Mouse (Mus musculus) kidney, postnatal 4 days (tissue): ENCODE results near the gene Reep3.

Experiments
- DNase-seq, 2 experiments: peaks; one replicate each; pipeline ENCODE4 v3.0.0; 2021; ENCODE audit warnings: mixed read lengths in 2 of 2

Reep3 gene

DNA sequence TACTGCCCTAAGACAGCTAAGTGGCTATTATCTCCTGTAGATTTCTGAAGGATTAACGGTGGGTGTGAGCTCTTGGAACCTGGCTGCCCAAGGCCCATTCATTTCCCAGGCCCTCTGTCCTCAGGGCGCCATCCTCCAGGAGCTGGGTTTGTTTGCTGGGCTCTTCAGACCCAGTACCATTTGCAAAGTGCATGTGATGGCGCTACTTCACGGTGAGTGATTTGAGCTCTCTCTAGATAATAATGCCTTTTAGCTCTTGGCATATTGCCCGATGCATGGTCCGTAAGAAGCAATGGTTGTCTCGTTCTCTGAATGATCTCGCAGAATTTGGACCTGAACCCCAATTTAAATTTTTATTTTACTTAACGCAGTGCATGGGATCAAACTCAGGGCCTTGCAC is 11.4 kb upstream of the Reep3 start:
- no peak for DNase-seq

GRCm38 (mm10) chr10:67107017-67107761 is 10.4 kb upstream of the Reep3 start:
- DNase-seq = no peak

DNA sequence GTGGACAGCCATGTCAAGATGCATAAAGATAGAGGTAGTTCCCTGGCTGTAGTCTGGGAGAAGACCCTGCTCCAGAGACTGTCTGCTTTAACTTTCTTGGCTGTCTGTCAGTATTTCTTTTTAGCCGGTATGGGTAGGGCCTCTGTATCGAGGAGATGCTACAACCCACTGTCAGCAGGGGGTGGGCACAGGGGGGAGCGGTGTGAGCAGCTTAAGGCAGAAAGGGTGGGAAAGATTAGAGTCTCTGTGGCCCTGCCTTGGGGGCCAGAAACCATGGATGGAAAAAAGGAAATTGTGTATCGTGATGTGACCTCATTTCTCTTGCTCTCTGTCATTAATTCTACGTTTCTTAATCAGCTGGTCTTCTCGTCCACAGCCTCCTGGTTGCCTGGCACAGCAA is 9.7 kb upstream of the Reep3 start:
- DNase-seq = no peak

GRCm38 (mm10) chr10:67105331-67106217 is 8.8 kb upstream of the Reep3 start:
- no peak for DNase-seq

DNA sequence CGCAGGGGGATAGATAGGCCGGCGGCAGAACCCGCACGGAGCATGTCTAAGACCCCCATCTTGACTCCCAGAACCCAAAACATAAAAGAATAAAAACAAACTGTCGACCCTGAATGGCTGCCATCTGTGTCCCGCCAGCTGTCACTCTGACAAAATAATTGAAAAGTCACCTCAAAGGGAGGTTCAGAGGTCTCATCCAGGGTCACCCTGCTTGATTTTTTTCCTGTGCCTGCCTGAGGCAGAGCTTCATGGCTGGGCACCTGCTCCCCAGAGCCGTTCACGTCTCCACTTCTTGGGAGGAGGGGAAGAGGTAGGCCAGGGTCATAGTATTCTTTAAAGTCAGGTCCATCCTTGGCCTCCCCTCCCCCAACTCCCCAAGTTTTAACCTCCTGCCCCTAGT is 7.8 kb upstream of the Reep3 start:
- no peak for DNase-seq

DNA sequence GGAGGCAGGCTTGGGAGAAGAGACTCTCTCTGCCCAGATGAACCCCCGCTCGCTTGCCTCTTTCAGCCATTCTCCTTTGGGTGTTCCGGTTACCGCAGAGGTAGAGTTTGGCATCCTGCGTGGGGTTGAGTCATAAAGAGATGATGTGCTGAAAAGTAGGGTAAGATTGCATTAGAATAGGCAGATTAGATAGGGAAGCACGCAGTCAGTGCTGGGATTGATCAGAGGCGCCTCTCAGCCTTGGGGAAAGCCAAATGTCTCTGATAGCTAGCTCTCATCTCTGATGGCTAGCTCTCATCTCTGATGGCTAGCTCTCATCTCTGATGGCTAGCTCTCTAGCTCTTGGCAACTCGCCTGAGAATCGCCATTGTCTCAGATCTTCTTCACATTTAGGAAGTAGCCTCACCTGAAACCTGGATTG is 4.1 kb upstream of the Reep3 start:
- no peak for DNase-seq

- peak in 1 of 2 experiments; percentile 50 for DNase-seq
Measured at GRCm38 (mm10) chr10:67100011-67100661, 3.4 kb upstream of the Reep3 start.

- DNase-seq = no peak
Measured at GRCm38 (mm10) chr10:67099183-67099929, 2.6 kb upstream of the Reep3 start.

- peak in 1 of 2 experiments; percentile 46 for DNase-seq
Measured at GRCm38 (mm10) chr10:67098408-67099050, 1.8 kb upstream of the Reep3 start.

DNA sequence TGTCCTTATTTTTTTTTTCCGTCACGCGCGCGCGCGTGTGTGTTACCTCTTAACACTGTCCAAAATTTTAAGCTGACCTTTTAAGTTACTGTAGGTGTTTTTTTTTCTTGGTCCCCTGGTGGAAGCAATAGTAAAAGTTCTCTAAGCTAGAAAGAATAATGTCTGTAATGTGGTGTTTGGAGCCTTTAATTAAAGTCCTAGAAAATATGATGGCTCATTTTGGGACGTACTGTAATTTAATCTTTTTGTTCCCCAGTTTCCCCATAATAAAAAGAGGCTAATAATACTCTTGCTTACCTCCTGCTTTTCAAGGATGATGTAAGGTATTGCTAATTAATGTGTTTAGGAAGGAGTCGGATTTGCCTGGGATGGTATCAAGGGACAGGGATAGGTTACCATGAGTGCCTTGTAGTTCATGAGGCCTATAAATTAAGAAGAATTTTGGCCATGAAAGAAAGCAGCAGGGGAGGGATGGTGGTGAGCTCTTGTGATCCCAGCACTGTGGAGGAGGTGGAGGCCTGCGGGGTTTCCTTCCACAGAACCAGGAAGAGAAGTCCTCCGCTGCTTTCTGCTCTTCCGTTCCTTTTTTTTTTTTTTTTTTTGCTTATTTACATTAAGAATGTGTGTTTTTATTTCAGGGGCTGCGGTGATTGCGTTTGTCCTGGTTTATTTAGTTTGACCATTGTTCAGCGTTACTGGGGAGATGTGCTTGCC is 849 bp upstream of the Reep3 start:
- peak in 1 of 2 experiments; percentile 47 for DNase-seq

- peak; percentile 77 to 86 for DNase-seq
Measured at GRCm38 (mm10) chr10:67095798-67096620, 736 bp downstream of the Reep3 start, which contains the start of gene Jmjd1c. TSS of gene Jmjd1c (plus strand) at chr10:67096125.

- no peak for DNase-seq
Measured at GRCm38 (mm10) chr10:67094922-67095321, 1.8 kb downstream of the Reep3 start.

DNA sequence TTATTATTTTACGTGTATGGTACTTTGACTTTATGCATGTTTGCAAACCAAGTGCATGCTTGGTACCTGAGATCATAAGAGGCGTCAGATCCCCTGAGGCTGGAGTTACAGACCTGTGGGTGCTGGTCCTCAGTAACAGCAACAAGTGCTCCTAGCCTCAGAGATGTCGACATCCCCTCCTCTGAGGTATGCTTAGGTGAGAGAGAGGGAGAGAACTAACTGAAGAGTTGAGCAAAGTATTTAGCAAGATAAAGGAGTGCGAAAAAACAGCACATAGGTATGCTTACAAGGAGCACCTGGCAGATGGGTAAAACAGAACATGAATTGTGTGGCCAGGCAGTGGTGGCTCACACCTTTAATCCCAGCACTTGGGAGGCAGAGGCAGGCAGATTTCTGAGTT is 6.1 kb downstream of the Reep3 start:
- DNase-seq = no peak

DNA sequence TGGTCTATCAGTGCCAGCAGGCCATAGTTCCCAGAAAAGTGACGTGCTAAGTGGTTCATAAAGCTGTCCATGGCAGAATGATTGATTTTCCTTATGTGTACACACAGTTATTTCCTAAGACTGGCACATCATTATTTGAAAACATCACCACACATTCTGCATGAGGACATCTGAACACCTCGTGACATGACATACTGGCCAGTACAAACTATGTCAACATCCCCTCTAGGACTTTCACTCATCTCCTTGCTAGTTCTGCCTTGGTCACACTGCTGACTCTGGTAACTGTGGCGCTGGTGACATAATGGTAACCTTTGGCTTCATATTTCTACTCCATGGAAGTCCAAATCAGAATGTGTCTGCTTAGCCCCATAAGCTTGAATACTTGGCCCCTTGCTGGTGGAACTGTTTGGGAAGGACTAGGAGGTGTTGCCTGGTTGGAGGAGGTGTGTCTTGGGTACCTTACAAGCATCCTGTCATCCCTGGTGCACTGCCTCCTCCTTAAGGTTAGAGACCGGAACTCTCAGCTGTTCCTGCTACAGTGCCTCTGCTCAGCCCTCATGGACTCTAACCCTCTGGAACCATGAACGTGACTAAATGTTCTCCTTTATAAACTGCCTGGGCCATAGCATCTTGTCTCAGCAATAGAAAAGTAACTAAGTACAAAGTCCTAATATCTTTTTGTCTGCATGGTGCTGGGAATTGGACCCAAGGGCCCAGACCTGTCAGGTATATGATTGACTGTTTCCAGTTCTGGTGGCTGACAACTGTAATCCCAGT is 9.1 kb downstream of the Reep3 start:
- no peak for DNase-seq

DNA sequence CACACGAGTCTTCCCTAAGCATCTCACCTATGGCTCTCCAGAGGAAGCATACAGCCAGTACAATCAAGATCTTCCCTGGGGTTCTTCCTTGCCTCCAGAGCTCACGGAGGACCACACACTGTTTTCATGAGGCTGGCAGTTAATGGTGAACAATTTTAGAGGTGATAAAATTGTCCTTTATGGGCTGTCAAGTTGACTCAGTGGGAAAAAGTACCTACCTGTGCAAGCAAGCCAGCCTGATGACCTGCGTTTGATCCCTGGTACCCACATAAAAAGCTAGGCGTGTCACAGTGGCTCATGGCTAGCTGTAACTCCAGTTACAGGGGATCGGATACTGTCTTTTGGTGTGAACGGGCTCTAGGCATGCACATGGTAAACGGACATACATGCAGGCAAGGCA is 10.8 kb downstream of the Reep3 start:
- DNase-seq = no peak

DNA sequence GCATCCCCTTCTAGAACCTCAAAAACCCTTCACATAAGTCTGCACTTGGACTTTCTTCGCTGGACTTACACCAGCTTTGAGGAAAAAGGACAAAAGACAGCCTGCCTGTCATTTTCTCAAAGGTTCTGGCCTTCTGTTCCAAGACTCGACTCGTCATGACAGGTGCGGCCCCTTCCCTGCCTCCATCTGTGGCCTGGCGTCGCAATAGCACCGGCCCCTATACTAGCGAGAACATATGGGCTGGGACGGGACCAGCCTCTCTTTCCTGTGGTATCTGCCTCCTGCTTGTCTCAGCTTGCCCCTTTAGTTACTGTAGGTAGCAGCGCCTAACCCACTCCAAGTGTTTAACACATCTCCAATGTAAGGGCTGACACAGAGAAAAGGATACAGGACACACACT is 11.6 kb downstream of the Reep3 start:
- no peak for DNase-seq

GRCm38 (mm10) chr10:67083446-67084166 is 13.1 kb downstream of the Reep3 start:
- DNase-seq = no peak

- no peak for DNase-seq
Measured at GRCm38 (mm10) chr10:67082531-67082930, 14.2 kb downstream of the Reep3 start.
